Mouse (Mus musculus): ENCODE data around the gene Gm47283. TPM values are rescaled to one million over a fixed set of nuclear protein-coding genes. Genes with fewer than 3 reads are reported as not detected.
"Not testable (repeated sequence)": the region's sequence is repeated elsewhere in the genome, so short reads cannot be mapped to it uniquely, and the experiment has no call there.

Gm47283 gene
- polyA plus RNA-seq (2016; fragmentation: Nextera tagmentation; extraction: Ambion mirVana): not detected in 2 replicates

GRCm38 (mm10) chrY:90784438-90784837 is at the start of gene Gm47283:
Gene Gm47283 (plus strand): TSS chrY:90784738.
- not testable (repeated sequence) for ATAC-seq (ENCODE audit: low FRiP score)

GRCm38 (mm10) chrY:90735181-90735895 is 49.2 kb upstream of the Gm47283 start:
- 87% methylated on average over 4 of the region's 5 CpGs for WGBS
- not testable (repeated sequence) for H3K9ac ChIP-seq; H3K27ac ChIP-seq; H3K4me2 ChIP-seq (replicated peaks); ATAC-seq (ENCODE audit: low FRiP score); H3K4me1 ChIP-seq; H3K4me3 ChIP-seq; H3K27me3 ChIP-seq
- H3K36me3 ChIP-seq: peaks cover 15% of the 10 kb centered on the region
- H3K9me3 ChIP-seq (replicated peaks): peaks cover 19% of the 10 kb centered on the region

More at GRCm38 (mm10) chrY:90784438-90784837, at the start of gene Gm47283:
- H3K36me3 ChIP-seq; H3K27me3 ChIP-seq; H3K4me1 ChIP-seq; H3K4me2 ChIP-seq (replicated peaks); H3K27ac ChIP-seq; H3K9ac ChIP-seq; H3K9me3 ChIP-seq (replicated peaks); H3K4me3 ChIP-seq: not testable (repeated sequence)
- WGBS: no CpG with 5 or more reads among the region's 48 CpGs

GRCm38 (mm10) chrY:90736217-90737000 is 48.1 kb upstream of the Gm47283 start:
- ATAC-seq (ENCODE audit: low FRiP score): not testable (repeated sequence)

GRCm38 (mm10) chrY:90737606-90738430 is 46.7 kb upstream of the Gm47283 start:
- Histone ChIP-seq H3K4me3 (no peak overlapping the region), H3K27me3 (no peaks in the 10 kb centered on the region), H3K4me2 (replicated peaks) (no peak overlapping the region), H3K27ac (no peak overlapping the region), H3K36me3 (peaks cover 34% of the 10 kb centered on the region), H3K9ac (no peak overlapping the region), H3K4me1 (no peaks in the 10 kb centered on the region), H3K9me3 (replicated peaks) (peaks cover 40% of the 10 kb centered on the region)
- ATAC-seq (ENCODE audit: low FRiP score): no peak
- 76% methylated on average over 3 of the region's 7 CpGs for whole genome bisulfite sequencing

More at GRCm38 (mm10) chrY:90736217-90737000, 48.1 kb upstream of the Gm47283 start:
- H3K9me3 ChIP-seq (replicated peaks): peaks cover 25% of the 10 kb centered on the region
- H3K4me1 ChIP-seq; H3K27ac ChIP-seq; H3K4me2 ChIP-seq (replicated peaks); H3K9ac ChIP-seq; H3K4me3 ChIP-seq; H3K27me3 ChIP-seq: not testable (repeated sequence)
- 66% methylated on average over 6 of the region's 9 CpGs for WGBS
- H3K36me3 ChIP-seq: peaks cover 20% of the 10 kb centered on the region

GRCm38 (mm10) chrY:90738431-90738680 is 46.2 kb upstream of the Gm47283 start:
- no peak overlapping the region for H3K9ac ChIP-seq
- H3K4me3 ChIP-seq: no peak overlapping the region
- ATAC-seq (ENCODE audit: low FRiP score): no peak
- H3K9me3 ChIP-seq (replicated peaks): peaks cover 41% of the 10 kb centered on the region
- 88% methylated on average over 1 of the region's 1 CpGs for WGBS
- H3K27me3 ChIP-seq: no peaks in the 10 kb centered on the region
- H3K27ac ChIP-seq: no peak overlapping the region
- no peaks in the 10 kb centered on the region for H3K4me1 ChIP-seq
- no peak overlapping the region for H3K4me2 ChIP-seq (replicated peaks)
- peaks cover 36% of the 10 kb centered on the region for H3K36me3 ChIP-seq

- not testable (repeated sequence) for H3K4me3 ChIP-seq; H3K9ac ChIP-seq; H3K4me1 ChIP-seq; H3K4me2 ChIP-seq (replicated peaks); H3K27me3 ChIP-seq; H3K27ac ChIP-seq
- ATAC-seq (ENCODE audit: low FRiP score): peak; percentile 15; the same call in 1 of the 2 replicates
- Histone ChIP-seq H3K36me3 (peaks cover 36% of the 10 kb centered on the region), H3K9me3 (replicated peaks) (peaks cover 41% of the 10 kb centered on the region)
- WGBS: 73% methylated on average over 28 of the region's 28 CpGs
These were observed 45.6 kb upstream of the Gm47283 start for GRCm38 (mm10) chrY:90738841-90739530.

- H3K4me3 ChIP-seq; H3K27ac ChIP-seq; ATAC-seq (ENCODE audit: low FRiP score); H3K9ac ChIP-seq; H3K4me1 ChIP-seq; H3K27me3 ChIP-seq; H3K4me2 ChIP-seq (replicated peaks): not testable (repeated sequence)
- Histone ChIP-seq H3K36me3 (peaks cover 40% of the 10 kb centered on the region), H3K9me3 (replicated peaks) (peaks cover 46% of the 10 kb centered on the region)
- WGBS: 56% methylated on average over 11 of the region's 11 CpGs
These were observed 45.0 kb upstream of the Gm47283 start for GRCm38 (mm10) chrY:90739531-90740012.

- no peaks in the 10 kb centered on the region for H3K4me1 ChIP-seq
- WGBS: 51% methylated on average over 14 of the region's 14 CpGs
- ATAC-seq (ENCODE audit: low FRiP score): peak; percentile 3; the same call in 1 of the 2 replicates
- no peak overlapping the region for H3K4me2 ChIP-seq (replicated peaks)
- no peak overlapping the region for H3K27ac ChIP-seq
- H3K4me3 ChIP-seq: no peak overlapping the region
- peaks cover 51% of the 10 kb centered on the region for H3K9me3 ChIP-seq (replicated peaks)
- no peaks in the 10 kb centered on the region for H3K27me3 ChIP-seq
- H3K36me3 ChIP-seq: peaks cover 42% of the 10 kb centered on the region
- H3K9ac ChIP-seq: no peak overlapping the region
These were observed 44.5 kb upstream of the Gm47283 start for GRCm38 (mm10) chrY:90740013-90740561.

GRCm38 (mm10) chrY:90741006-90741405 is 43.5 kb upstream of the Gm47283 start:
- H3K4me3 ChIP-seq; H3K9ac ChIP-seq; H3K27me3 ChIP-seq; H3K4me1 ChIP-seq; H3K27ac ChIP-seq; H3K4me2 ChIP-seq (replicated peaks): not testable (repeated sequence)
- peak; percentile 65 for ATAC-seq (ENCODE audit: low FRiP score)
- Histone ChIP-seq H3K36me3 (peaks cover 48% of the 10 kb centered on the region), H3K9me3 (replicated peaks) (peaks cover 57% of the 10 kb centered on the region)
- 79% methylated on average over 38 of the region's 38 CpGs for WGBS

GRCm38 (mm10) chrY:90741452-90742260 is 42.9 kb upstream of the Gm47283 start:
- Histone ChIP-seq H3K9me3 (replicated peaks) (peaks cover 57% of the 10 kb centered on the region), H3K36me3 (peaks cover 48% of the 10 kb centered on the region)
- H3K9ac ChIP-seq; H3K4me3 ChIP-seq; H3K27ac ChIP-seq; H3K4me1 ChIP-seq; H3K4me2 ChIP-seq (replicated peaks); H3K27me3 ChIP-seq: not testable (repeated sequence)
- 85% methylated on average over 42 of the region's 43 CpGs for WGBS
- ATAC-seq (ENCODE audit: low FRiP score): peak; percentile 47
